Mouse (Mus musculus) megakaryocyte progenitor cell, adult 5-6 weeks (primary cell): Measurements from ENCODE around the gene Gm20388. TPM values are rescaled to one million over a fixed set of nuclear protein-coding genes. Genes with fewer than 3 reads are reported as not detected.

ENCODE experiments used
- total RNA-seq, 2 experiments: library from RNA; stranded (forward) in 1 of 2; stranded (reverse) in 1 of 2; fragments of 157-497, 149-512 nt in 1 of 2; fragments of 200-1000 nt in 1 of 2; gene quantifications; 2 replicates each; pipeline versions ENCODE4 v1.2.3 to v1.2.4; 2015 to 2017

The Gm20388 gene
- total RNA-seq, 2 experiments from 2014 or later, result 18.6 TPM; not detected in 1

Other genes with a start within 250 kb of the Gm20388 start
- gene Wfdc1, start 244.5 kb upstream of the Gm20388 start, total RNA-seq (2015), result not detected in 2 replicates
- not detected in 2 replicates for gene Wfdc1, start 244.5 kb upstream of the Gm20388 start, total RNA-seq (2017)
- gene Atp2c2, start 210.8 kb upstream of the Gm20388 start, total RNA-seq (2015), result not detected in 2 replicates
- gene Atp2c2, start 210.8 kb upstream of the Gm20388 start, total RNA-seq (2017), result not detected in 2 replicates
- 2.6 TPM in 2 replicates for gene Tldc1, start 132.4 kb upstream of the Gm20388 start, total RNA-seq (2015)
- gene Tldc1, start 132.4 kb upstream of the Gm20388 start, total RNA-seq (2017), result 3.8 and 4.2 TPM in 2 replicates
- 88.7 and 123 TPM in 2 replicates for gene Cotl1, start 70.3 kb upstream of the Gm20388 start, total RNA-seq (2015)
- 101 and 127 TPM in 2 replicates for gene Cotl1, start 70.3 kb upstream of the Gm20388 start, total RNA-seq (2017)
- gene Klhl36, start 48.6 kb upstream of the Gm20388 start, total RNA-seq (2015), result 1.2 and 2.2 TPM in 2 replicates
- gene Klhl36, start 48.6 kb upstream of the Gm20388 start, total RNA-seq (2017), result 3.3 and 8.0 TPM in 2 replicates
- gene Usp10, start 481 bp upstream of the Gm20388 start, total RNA-seq (2015), result 71.9 and 73.0 TPM in 2 replicates
- 43.7 and 80.3 TPM in 2 replicates for gene Usp10, start 481 bp upstream of the Gm20388 start, total RNA-seq (2017)
- 0.49 and 0.54 TPM in 2 replicates for gene Crispld2, start 81.6 kb downstream of the Gm20388 start, total RNA-seq (2015)
- 0.51 and 0.92 TPM in 2 replicates for gene Crispld2, start 81.6 kb downstream of the Gm20388 start, total RNA-seq (2017)
- 10.5 and 11.1 TPM in 2 replicates for gene Zdhhc7, start 190.6 kb downstream of the Gm20388 start, total RNA-seq (2015)
- 19.4 and 24.7 TPM in 2 replicates for gene Zdhhc7, start 190.6 kb downstream of the Gm20388 start, total RNA-seq (2017)
- 1.8 and 3.5 TPM in 2 replicates for gene 6430548M08Rik, start 203.3 kb downstream of the Gm20388 start, total RNA-seq (2015)
- gene 6430548M08Rik, start 203.3 kb downstream of the Gm20388 start, total RNA-seq (2017), result 4.5 and 4.6 TPM in 2 replicates